Mouse (Mus musculus) colon, adult 2 months (tissue): Measurements from ENCODE around the gene Tex21. TPM values are rescaled to one million over a fixed set of nuclear protein-coding genes. Genes with fewer than 3 reads are reported as not detected.

Source experiments
- polyA plus RNA-seq: library from polyadenylated mRNA; depleted of rRNA; stranded (reverse); fragments of >200 nt; gene quantifications from 2 replicates; pipeline ENCODE4 v1.2.3, GENCODE M21; 2012; rRNA removed

Gene Tex21
- not detected in 2 replicates for polyA plus RNA-seq

GRCm38 (mm10) chr12:76246646-76247045 is at the start of gene Tex21:
Tex21 (minus strand) TSS chr12:76246746.

DNA sequence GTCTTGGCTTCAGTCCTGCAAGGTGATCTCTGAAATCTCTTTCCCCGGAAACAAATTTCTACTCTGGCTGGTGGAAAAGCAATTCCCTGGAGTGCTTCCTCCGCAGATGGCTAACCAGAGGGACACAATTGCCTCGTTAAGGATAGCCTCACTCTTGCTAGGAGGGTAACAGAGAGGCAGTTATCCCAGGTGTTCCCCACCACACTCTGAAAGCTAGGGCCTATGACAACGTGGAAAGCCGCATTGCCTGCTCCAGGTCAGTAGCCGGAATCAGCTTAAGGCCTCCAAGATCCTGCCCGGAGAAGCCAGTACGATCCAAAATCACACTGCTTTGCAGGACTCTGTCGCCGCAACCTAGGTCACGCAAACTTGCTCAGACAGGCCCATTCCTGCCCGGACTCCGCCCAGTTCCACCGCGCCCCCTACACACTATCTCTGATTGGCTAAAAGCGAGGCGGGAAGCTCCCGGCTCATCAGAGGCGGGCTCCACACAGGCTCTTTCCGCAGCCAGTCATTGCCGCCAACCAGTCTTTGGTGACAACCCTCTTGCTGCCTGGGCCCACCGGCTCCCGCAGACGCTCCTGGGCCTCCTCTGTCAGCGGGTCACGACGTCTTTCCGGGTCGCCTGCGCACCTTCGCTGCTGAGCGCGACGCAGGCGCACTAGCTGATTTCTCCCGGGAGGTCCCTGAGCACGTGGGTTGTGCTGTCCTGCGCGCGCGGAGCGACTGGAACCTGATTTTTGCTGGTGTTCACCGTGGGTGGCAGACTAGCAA is 8.4 kb upstream of the Tex21 start, which contains the start of gene Mthfd1:
TSS of gene Mthfd1 (plus strand) at position 574 of the 774 bp plus-strand sequence.

DNA sequence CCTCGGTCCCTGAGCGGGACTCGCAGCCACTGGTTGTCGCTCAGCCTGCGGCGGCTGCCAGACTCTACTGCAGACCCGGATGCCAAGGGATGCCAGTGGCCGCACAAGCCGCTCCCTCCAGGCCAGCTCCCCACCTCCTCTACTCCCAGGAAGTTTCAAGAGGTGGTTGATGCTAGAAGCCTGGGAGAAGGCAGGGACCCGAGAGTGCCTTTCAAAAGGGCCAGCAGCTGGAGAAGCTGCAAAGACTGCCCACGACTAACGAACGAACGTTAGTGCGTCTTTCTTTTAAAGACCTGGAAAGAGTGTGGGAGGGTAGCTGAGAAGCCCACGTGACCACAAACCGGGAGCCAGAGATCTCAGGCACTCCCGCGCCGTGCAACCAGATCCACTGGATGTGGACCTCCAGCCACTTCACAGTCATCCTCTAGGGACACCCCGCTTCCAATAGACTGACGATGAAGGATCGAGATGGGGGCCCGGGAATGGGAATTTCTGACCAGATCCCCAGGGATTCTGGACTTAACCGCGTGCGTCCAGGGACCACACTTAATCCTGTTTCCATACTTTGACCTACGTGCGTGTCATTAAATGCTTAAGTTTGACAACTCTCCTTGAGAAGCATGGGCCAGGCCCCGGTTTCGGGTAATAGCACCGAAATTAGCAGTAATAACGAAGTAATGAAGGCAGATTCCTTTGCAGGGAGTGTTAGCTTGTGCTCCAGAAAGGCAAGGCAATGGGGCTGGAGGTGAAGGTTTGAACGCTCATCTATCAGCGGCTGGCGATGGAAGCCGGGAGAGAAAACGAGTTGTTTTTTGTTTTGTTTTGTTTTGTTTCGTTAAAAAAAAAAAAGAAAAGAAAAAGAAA is 69.3 kb downstream of the Tex21 start, which contains the start of gene Esr2:
TSS of gene Esr2 (minus strand) at position 260 of the 864 bp plus-strand sequence.

Other genes starting within 250 kb of the Tex21 start
- 0.69 and 0.82 TPM in 2 replicates for gene Esr2, start 69.5 kb downstream of the Tex21 start, polyA plus RNA-seq
- 18.7 and 20.0 TPM in 2 replicates for gene Mthfd1, start 8.6 kb upstream of the Tex21 start, polyA plus RNA-seq
- gene Akap5, start 78.1 kb upstream of the Tex21 start, polyA plus RNA-seq: 0.07 and 0.09 TPM in 2 replicates
- 2.3 and 3.3 TPM in 2 replicates for gene Zbtb25, start 122.9 kb upstream of the Tex21 start, polyA plus RNA-seq
- 1.4 and 1.7 TPM in 2 replicates for gene Zbtb1, start 123.5 kb upstream of the Tex21 start, polyA plus RNA-seq
- 13.8 and 14.8 TPM in 2 replicates for gene Hspa2, start 157.4 kb upstream of the Tex21 start, polyA plus RNA-seq
- not detected in 2 replicates for gene Ppp1r36, start 170.8 kb upstream of the Tex21 start, polyA plus RNA-seq